Mouse (Mus musculus): ENCODE results near the gene Sox13. TPM values are rescaled to one million over a fixed set of nuclear protein-coding genes. Genes with fewer than 3 reads are reported as not detected.

Sox13 gene
- polyA plus RNA-seq, 1 experiment from 2014 or later, result 4.1 TPM

GRCm38 (mm10) chr1:133415505-133415904 is 8.7 kb downstream of the Sox13 start:
- Histone ChIP-seq H3K27ac (ENCODE audit: low read depth, low read length) (no peak overlapping the region), H3K4me2 (no peak overlapping the region), H3K4me1 (replicated peaks; ENCODE audit: control insufficient read depth, insufficient read depth, low read length) (peaks cover 20% of the 10 kb centered on the region), H3K9ac (ENCODE audit: low read depth, low read length) (no peak overlapping the region), H3K4me3 (ENCODE audit: low read depth, low read length) (no peak overlapping the region), H3K27me3 (replicated peaks; ENCODE audit: control insufficient read depth, insufficient read depth, low read length) (no peaks in the 10 kb centered on the region; the same call in 1 of the 2 replicates), H3K36me3 (ENCODE audit: control insufficient read depth, insufficient read depth, low read length) (no peaks in the 10 kb centered on the region), H3K9me3 (ENCODE audit: control insufficient read depth, low read length) (no peaks in the 10 kb centered on the region)
- WGBS, result 84% methylated on average over 6 of the region's 6 CpGs
- ATAC-seq (replicated peaks; ENCODE audit: low FRiP score), result no peak
- DNase-seq (ENCODE audit: low spot score), result no peak

GRCm38 (mm10) chr1:133415086-133415485 is 9.1 kb downstream of the Sox13 start:
- Histone ChIP-seq H3K36me3 (ENCODE audit: control insufficient read depth, insufficient read depth, low read length) (no peaks in the 10 kb centered on the region), H3K27ac (ENCODE audit: low read depth, low read length) (no peak overlapping the region), H3K4me1 (replicated peaks; ENCODE audit: control insufficient read depth, insufficient read depth, low read length) (peaks cover 22% of the 10 kb centered on the region), H3K27me3 (replicated peaks; ENCODE audit: control insufficient read depth, insufficient read depth, low read length) (no peaks in the 10 kb centered on the region; the same call in 1 of the 2 replicates), H3K4me3 (ENCODE audit: low read depth, low read length) (no peak overlapping the region), H3K9ac (ENCODE audit: low read depth, low read length) (no peak overlapping the region), H3K4me2 (no peak overlapping the region), H3K9me3 (ENCODE audit: control insufficient read depth, low read length) (no peaks in the 10 kb centered on the region)
- DNase-seq (ENCODE audit: low spot score) (no peak), ATAC-seq (replicated peaks; ENCODE audit: low FRiP score) (no peak)
- WGBS, result 69% methylated on average over 7 of the region's 7 CpGs

GRCm38 (mm10) chr1:133412941-133413340 is 11.2 kb downstream of the Sox13 start:
- no peak overlapping the region for H3K4me3 ChIP-seq (ENCODE audit: low read depth, low read length)
- no peak overlapping the region for H3K9ac ChIP-seq (ENCODE audit: low read depth, low read length)
- ATAC-seq (replicated peaks; ENCODE audit: low FRiP score), result no peak
- 50% methylated on average over 9 of the region's 9 CpGs for WGBS
- peaks cover 29% of the 10 kb centered on the region for H3K4me1 ChIP-seq (replicated peaks; ENCODE audit: control insufficient read depth, insufficient read depth, low read length)
- no peak overlapping the region for H3K27ac ChIP-seq (ENCODE audit: low read depth, low read length)
- H3K4me2 ChIP-seq, result no peak overlapping the region
- no peaks in the 10 kb centered on the region; the same call in 1 of the 2 replicates for H3K27me3 ChIP-seq (replicated peaks; ENCODE audit: control insufficient read depth, insufficient read depth, low read length)
- H3K9me3 ChIP-seq (ENCODE audit: control insufficient read depth, low read length), result no peaks in the 10 kb centered on the region
- DNase-seq (ENCODE audit: low spot score), result no peak
- H3K36me3 ChIP-seq (ENCODE audit: control insufficient read depth, insufficient read depth, low read length), result no peaks in the 10 kb centered on the region

- no peaks in the 10 kb centered on the region; the same call in 1 of the 2 replicates for H3K27me3 ChIP-seq (replicated peaks; ENCODE audit: control insufficient read depth, insufficient read depth, low read length)
- no peaks in the 10 kb centered on the region for H3K9me3 ChIP-seq (ENCODE audit: control insufficient read depth, low read length)
- WGBS, result 79% methylated on average over 8 of the region's 8 CpGs
- H3K4me1 ChIP-seq (replicated peaks; ENCODE audit: control insufficient read depth, insufficient read depth, low read length), result peaks cover 21% of the 10 kb centered on the region
- H3K4me3 ChIP-seq (ENCODE audit: low read depth, low read length), result no peak overlapping the region
- H3K27ac ChIP-seq (ENCODE audit: low read depth, low read length), result no peak overlapping the region
- DNase-seq (ENCODE audit: low spot score), result no peak
- no peak overlapping the region for H3K4me2 ChIP-seq
- ATAC-seq (replicated peaks; ENCODE audit: low FRiP score), result no peak
- no peaks in the 10 kb centered on the region for H3K36me3 ChIP-seq (ENCODE audit: control insufficient read depth, insufficient read depth, low read length)
- no peak overlapping the region for H3K9ac ChIP-seq (ENCODE audit: low read depth, low read length)
Measured at GRCm38 (mm10) chr1:133411506-133412147, 12.6 kb downstream of the Sox13 start.

DNA sequence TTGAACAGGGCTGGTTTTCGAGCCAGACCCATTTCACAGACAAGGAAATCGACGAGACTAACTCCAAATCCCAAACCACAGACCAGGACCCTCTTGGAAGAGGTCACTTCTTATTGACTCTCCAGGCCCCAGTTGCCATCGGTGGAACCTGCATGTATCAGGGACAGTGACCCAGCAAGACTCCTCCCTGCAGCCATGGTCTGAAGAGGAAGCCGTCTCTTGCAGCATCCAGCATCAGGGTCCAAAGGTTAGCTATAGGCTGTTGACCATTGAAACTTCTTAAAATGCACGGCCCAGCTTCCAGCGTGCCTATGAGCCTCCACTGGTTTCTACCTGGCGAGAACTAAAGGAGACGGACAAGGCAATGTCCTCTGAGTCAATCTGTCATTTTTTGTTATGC is 14.4 kb downstream of the Sox13 start:
- WGBS, result 72% methylated on average over 9 of the region's 9 CpGs
- no peak overlapping the region for H3K4me3 ChIP-seq (ENCODE audit: low read depth, low read length)
- H3K4me1 ChIP-seq (replicated peaks; ENCODE audit: control insufficient read depth, insufficient read depth, low read length), result peaks cover 19% of the 10 kb centered on the region
- DNase-seq (ENCODE audit: low spot score), result no peak
- H3K9ac ChIP-seq (ENCODE audit: low read depth, low read length), result no peak overlapping the region
- H3K27me3 ChIP-seq (replicated peaks; ENCODE audit: control insufficient read depth, insufficient read depth, low read length), result no peaks in the 10 kb centered on the region
- no peak for ATAC-seq (replicated peaks; ENCODE audit: low FRiP score)
- H3K4me2 ChIP-seq, result no peak overlapping the region; the same call in 1 of the 2 replicates
- no peak overlapping the region for H3K27ac ChIP-seq (ENCODE audit: low read depth, low read length)
- no peaks in the 10 kb centered on the region for H3K36me3 ChIP-seq (ENCODE audit: control insufficient read depth, insufficient read depth, low read length)
- no peaks in the 10 kb centered on the region for H3K9me3 ChIP-seq (ENCODE audit: control insufficient read depth, low read length)

GRCm38 (mm10) chr1:133408880-133409516 is 15.2 kb downstream of the Sox13 start:
- H3K4me3 ChIP-seq (ENCODE audit: low read depth, low read length), result no peak overlapping the region
- H3K36me3 ChIP-seq (ENCODE audit: control insufficient read depth, insufficient read depth, low read length), result no peaks in the 10 kb centered on the region
- H3K4me1 ChIP-seq (replicated peaks; ENCODE audit: control insufficient read depth, insufficient read depth, low read length), result peaks cover 21% of the 10 kb centered on the region
- WGBS, result 43% methylated on average over 6 of the region's 6 CpGs
- H3K27me3 ChIP-seq (replicated peaks; ENCODE audit: control insufficient read depth, insufficient read depth, low read length), result no peaks in the 10 kb centered on the region
- ATAC-seq (replicated peaks; ENCODE audit: low FRiP score) (peak; percentile 53; the same call in 1 of the 2 replicates), DNase-seq (ENCODE audit: low spot score) (no peak)
- H3K9me3 ChIP-seq (ENCODE audit: control insufficient read depth, low read length), result no peaks in the 10 kb centered on the region
- no peak overlapping the region for H3K9ac ChIP-seq (ENCODE audit: low read depth, low read length)
- peak overlapping the region; percentile 42 for H3K4me2 ChIP-seq
- no peak overlapping the region for H3K27ac ChIP-seq (ENCODE audit: low read depth, low read length)

GRCm38 (mm10) chr1:133408321-133408720 is 15.9 kb downstream of the Sox13 start:
- ATAC-seq (replicated peaks; ENCODE audit: low FRiP score) (no peak), DNase-seq (ENCODE audit: low spot score) (no peak)
- H3K4me2 ChIP-seq, result peak overlapping the region; percentile 42
- WGBS, result 65% methylated on average over 9 of the region's 9 CpGs
- H3K4me3 ChIP-seq (ENCODE audit: low read depth, low read length), result no peak overlapping the region
- no peaks in the 10 kb centered on the region for H3K27me3 ChIP-seq (replicated peaks; ENCODE audit: control insufficient read depth, insufficient read depth, low read length)
- H3K36me3 ChIP-seq (ENCODE audit: control insufficient read depth, insufficient read depth, low read length), result no peaks in the 10 kb centered on the region
- peaks cover 22% of the 10 kb centered on the region for H3K4me1 ChIP-seq (replicated peaks; ENCODE audit: control insufficient read depth, insufficient read depth, low read length)
- peak overlapping the region; percentile 26; the same call in 1 of the 2 replicates for H3K27ac ChIP-seq (ENCODE audit: low read depth, low read length)
- H3K9ac ChIP-seq (ENCODE audit: low read depth, low read length), result no peak overlapping the region
- no peaks in the 10 kb centered on the region for H3K9me3 ChIP-seq (ENCODE audit: control insufficient read depth, low read length)

GRCm38 (mm10) chr1:133407436-133407835 is 16.7 kb downstream of the Sox13 start:
- no peak for ATAC-seq (replicated peaks; ENCODE audit: low FRiP score)
- no peak for DNase-seq (ENCODE audit: low spot score)
- Histone ChIP-seq H3K27me3 (replicated peaks; ENCODE audit: control insufficient read depth, insufficient read depth, low read length) (no peaks in the 10 kb centered on the region), H3K36me3 (ENCODE audit: control insufficient read depth, insufficient read depth, low read length) (no peaks in the 10 kb centered on the region), H3K4me2 (no peak overlapping the region), H3K4me1 (replicated peaks; ENCODE audit: control insufficient read depth, insufficient read depth, low read length) (peaks cover 22% of the 10 kb centered on the region), H3K9ac (ENCODE audit: low read depth, low read length) (no peak overlapping the region), H3K27ac (ENCODE audit: low read depth, low read length) (no peak overlapping the region), H3K9me3 (ENCODE audit: control insufficient read depth, low read length) (no peaks in the 10 kb centered on the region), H3K4me3 (ENCODE audit: low read depth, low read length) (no peak overlapping the region)
- WGBS, result 69% methylated on average over 6 of the region's 6 CpGs

- no peak overlapping the region for H3K9ac ChIP-seq (ENCODE audit: low read depth, low read length)
- no peaks in the 10 kb centered on the region for H3K9me3 ChIP-seq (ENCODE audit: control insufficient read depth, low read length)
- H3K4me1 ChIP-seq (replicated peaks; ENCODE audit: control insufficient read depth, insufficient read depth, low read length), result peaks cover 22% of the 10 kb centered on the region
- H3K27ac ChIP-seq (ENCODE audit: low read depth, low read length), result no peak overlapping the region
- no peak for ATAC-seq (replicated peaks; ENCODE audit: low FRiP score)
- no peak overlapping the region for H3K4me2 ChIP-seq
- no peak overlapping the region for H3K4me3 ChIP-seq (ENCODE audit: low read depth, low read length)
- WGBS, result 60% methylated on average over 7 of the region's 7 CpGs
- DNase-seq (ENCODE audit: low spot score), result no peak
- no peaks in the 10 kb centered on the region for H3K36me3 ChIP-seq (ENCODE audit: control insufficient read depth, insufficient read depth, low read length)
- no peaks in the 10 kb centered on the region for H3K27me3 ChIP-seq (replicated peaks; ENCODE audit: control insufficient read depth, insufficient read depth, low read length)
Measured at GRCm38 (mm10) chr1:133406614-133407013, 17.6 kb downstream of the Sox13 start.

Measured in liver, embryonic 11.5 days (tissue).